Mouse (Mus musculus): ENCODE results near the gene Tead2. TPM values are rescaled to one million over a fixed set of nuclear protein-coding genes. Genes with fewer than 3 reads are reported as not detected.
A peak's percentile ranks its signal among the peaks of the same experiment; 100 is the strongest.

The Tead2 gene
- polyA plus RNA-seq, 1 experiment: 184 TPM

GRCm38 (mm10) chr7:45264348-45264747 lies 48.8 kb downstream of the Tead2 start:
- TF ChIP-seq CTCF (IDR thresholded peaks at IDR 0.05; ENCODE audit: borderline replicate concordance, extremely low read depth, insufficient read depth, insufficient read length) (0 out of 2 replicates have a peak, but pooled peaks have one; percentile 7), POLR2A (IDR thresholded peaks at IDR 0.05; ENCODE audit: borderline replicate concordance, extremely low read depth, insufficient read depth, insufficient read length, poor library complexity, severe bottlenecking) (no peak)
- DNase-seq (ENCODE audit: low read depth): no peak

- DNase-seq (ENCODE audit: low read depth): no peak
Measured at GRCm38 (mm10) chr7:45265518-45265917, 50.0 kb downstream of the Tead2 start.

GRCm38 (mm10) chr7:45272786-45273412 lies 57.3 kb downstream of the Tead2 start:
- TF ChIP-seq POLR2A (IDR thresholded peaks at IDR 0.05; ENCODE audit: borderline replicate concordance, extremely low read depth, insufficient read depth, insufficient read length, poor library complexity, severe bottlenecking): no peak
- TF ChIP-seq CTCF (IDR thresholded peaks at IDR 0.05; ENCODE audit: borderline replicate concordance, extremely low read depth, insufficient read depth, insufficient read length): no peak
- DNase-seq (ENCODE audit: low read depth): peak; percentile 81

More at GRCm38 (mm10) chr7:45265518-45265917, 50.0 kb downstream of the Tead2 start:
- TF ChIP-seq CTCF (IDR thresholded peaks at IDR 0.05; ENCODE audit: borderline replicate concordance, extremely low read depth, insufficient read depth, insufficient read length) (no peak), POLR2A (IDR thresholded peaks at IDR 0.05; ENCODE audit: borderline replicate concordance, extremely low read depth, insufficient read depth, insufficient read length, poor library complexity, severe bottlenecking) (no peak)

GRCm38 (mm10) chr7:45273672-45274071 lies 58.1 kb downstream of the Tead2 start:
- no peak for DNase-seq (ENCODE audit: low read depth)
- no peak for TF ChIP-seq CTCF (IDR thresholded peaks at IDR 0.05; ENCODE audit: borderline replicate concordance, extremely low read depth, insufficient read depth, insufficient read length)
- no peak for TF ChIP-seq POLR2A (IDR thresholded peaks at IDR 0.05; ENCODE audit: borderline replicate concordance, extremely low read depth, insufficient read depth, insufficient read length, poor library complexity, severe bottlenecking)

- DNase-seq (ENCODE audit: low read depth): peak; percentile 41
- TF ChIP-seq CTCF (IDR thresholded peaks at IDR 0.05; ENCODE audit: borderline replicate concordance, extremely low read depth, insufficient read depth, insufficient read length) (peak; percentile 68), POLR2A (IDR thresholded peaks at IDR 0.05; ENCODE audit: borderline replicate concordance, extremely low read depth, insufficient read depth, insufficient read length, poor library complexity, severe bottlenecking) (no peak)
Measured at GRCm38 (mm10) chr7:45277136-45277760, 61.7 kb downstream of the Tead2 start, which contains the start of gene Slc6a21. Gene Slc6a21, plus strand, starts transcription at chr7:45277513.

Other genes starting within 250 kb of the Tead2 start
- 102 and 135 TPM in 2 replicates for gene Cpt1c, start 240.9 kb upstream of the Tead2 start, polyA plus RNA-seq (2012; rRNA removed)
- gene Prmt1, start 229.2 kb upstream of the Tead2 start, polyA plus RNA-seq (2012; rRNA removed): 824 and 992 TPM in 2 replicates
- gene Irf3, start 218.1 kb upstream of the Tead2 start, polyA plus RNA-seq (2012; rRNA removed): 84.4 and 130 TPM in 2 replicates
- gene Bcl2l12, start 217.0 kb upstream of the Tead2 start, polyA plus RNA-seq (2012; rRNA removed): 20.5 and 33.9 TPM in 2 replicates
- gene Scaf1, start 199.4 kb upstream of the Tead2 start, polyA plus RNA-seq (2012; rRNA removed): 125 and 147 TPM in 2 replicates
- 18.2 and 20.7 TPM in 2 replicates for gene Rras, start 197.8 kb upstream of the Tead2 start, polyA plus RNA-seq (2012; rRNA removed)
- 10.5 and 39.1 TPM in 2 replicates for gene Prr12, start 162.9 kb upstream of the Tead2 start, polyA plus RNA-seq (2012; rRNA removed)
- 81.9 and 84.1 TPM in 2 replicates for gene Nosip, start 153.3 kb upstream of the Tead2 start, polyA plus RNA-seq (2012; rRNA removed)
- gene Prrg2, start 153.1 kb upstream of the Tead2 start, polyA plus RNA-seq (2012; rRNA removed): 25.0 and 30.6 TPM in 2 replicates
- 68.2 and 101 TPM in 2 replicates for gene Rcn3, start 123.5 kb upstream of the Tead2 start, polyA plus RNA-seq (2012; rRNA removed)
- gene Fcgrt, start 111.9 kb upstream of the Tead2 start, polyA plus RNA-seq (2012; rRNA removed): 11.7 and 17.3 TPM in 2 replicates
- 421 and 634 TPM in 2 replicates for gene Rps11, start 91.3 kb upstream of the Tead2 start, polyA plus RNA-seq (2012; rRNA removed)
- gene Rpl13a, start 87.0 kb upstream of the Tead2 start, polyA plus RNA-seq (2012; rRNA removed): 2,550 and 2,843 TPM in 2 replicates
- gene Gm45713, start 79.5 kb upstream of the Tead2 start, polyA plus RNA-seq (2012; rRNA removed): 0.30 and 0.31 TPM in 2 replicates
- gene Flt3l, start 79.3 kb upstream of the Tead2 start, polyA plus RNA-seq (2012; rRNA removed): 6.2 and 9.0 TPM in 2 replicates
- gene Pih1d1, start 61.5 kb upstream of the Tead2 start, polyA plus RNA-seq (2012; rRNA removed): 130 and 151 TPM in 2 replicates
- gene Aldh16a1, start 61.2 kb upstream of the Tead2 start, polyA plus RNA-seq (2012; rRNA removed): 26.4 and 34.2 TPM in 2 replicates
- 6.7 and 25.8 TPM in 2 replicates for gene Slc17a7, start 51.8 kb upstream of the Tead2 start, polyA plus RNA-seq (2012; rRNA removed)
- 0.04 and 0.12 TPM in 2 replicates for gene Gfy, start 36.2 kb upstream of the Tead2 start, polyA plus RNA-seq (2012; rRNA removed)
- 0.25 and 0.30 TPM in 2 replicates for gene Pth2, start 34.8 kb upstream of the Tead2 start, polyA plus RNA-seq (2012; rRNA removed)
- 0.70 and 1.1 TPM in 2 replicates for gene Ccdc155, start 10.9 kb upstream of the Tead2 start, polyA plus RNA-seq (2012; rRNA removed)
- 1.4 and 2.1 TPM in 2 replicates for gene Dkkl1, start 3.6 kb upstream of the Tead2 start, polyA plus RNA-seq (2012; rRNA removed)
- 1.4 and 1.5 TPM in 2 replicates for gene Cd37, start 23.4 kb downstream of the Tead2 start, polyA plus RNA-seq (2012; rRNA removed)
- 0.70 and 0.86 TPM in 2 replicates for gene Slc6a16, start 25.3 kb downstream of the Tead2 start, polyA plus RNA-seq (2012; rRNA removed)
- 0.11 TPM in 1 of 2 replicates, not detected in the other for gene Slc6a21, start 61.8 kb downstream of the Tead2 start, polyA plus RNA-seq (2012; rRNA removed)
- 19.0 and 20.3 TPM in 2 replicates for gene Trpm4, start 118.0 kb downstream of the Tead2 start, polyA plus RNA-seq (2012; rRNA removed)
- 0.48 and 1.3 TPM in 2 replicates for gene Hrc, start 119.5 kb downstream of the Tead2 start, polyA plus RNA-seq (2012; rRNA removed)
- gene Ppfia3, start 151.3 kb downstream of the Tead2 start, polyA plus RNA-seq (2012; rRNA removed): 56.7 and 60.0 TPM in 2 replicates
- 15.7 and 17.6 TPM in 2 replicates for gene Lin7b, start 154.8 kb downstream of the Tead2 start, polyA plus RNA-seq (2012; rRNA removed)
- gene Snrnp70, start 180.0 kb downstream of the Tead2 start, polyA plus RNA-seq (2012; rRNA removed): 643 and 713 TPM in 2 replicates
- gene Kcna7, start 189.9 kb downstream of the Tead2 start, polyA plus RNA-seq (2012; rRNA removed): 0.03 TPM in 1 of 2 replicates, not detected in the other
- 0.23 and 0.27 TPM in 2 replicates for gene Ntf5, start 197.9 kb downstream of the Tead2 start, polyA plus RNA-seq (2012; rRNA removed)
- gene Lhb, start 205.1 kb downstream of the Tead2 start, polyA plus RNA-seq (2012; rRNA removed): 1.1 and 1.7 TPM in 2 replicates
- gene Gys1, start 219.1 kb downstream of the Tead2 start, polyA plus RNA-seq (2012; rRNA removed): 26.7 and 30.6 TPM in 2 replicates
- gene Ruvbl2, start 222.3 kb downstream of the Tead2 start, polyA plus RNA-seq (2012; rRNA removed): 125 and 158 TPM in 2 replicates
- 2,346 and 2,481 TPM in 2 replicates for gene Ftl1, start 244.1 kb downstream of the Tead2 start, polyA plus RNA-seq (2012; rRNA removed)

Data from brain, embryonic 14.5 days (tissue).